Mouse (Mus musculus) macrophage (primary cell): ENCODE measurements around the gene Sde2. TPM values are rescaled to one million over a fixed set of nuclear protein-coding genes. Genes with fewer than 3 reads are reported as not detected.

Source experiments
- H3K27ac ChIP-seq: fragments of 350-480 bp; formaldehyde crosslinking; 2 replicates; pipeline ENCODE4 v1.9.0; 2021
- H3K36me3 ChIP-seq: fragments of 350-480 bp; formaldehyde crosslinking; 2 replicates; pipeline ENCODE4 v1.9.0; 2021; ENCODE audit errors: inconsistent target
- H3K4me3 ChIP-seq: fragments of 350-480 bp; formaldehyde crosslinking; 2 replicates; pipeline ENCODE4 v1.9.0; 2021; ENCODE audit errors: inconsistent target
- H3K79me2 ChIP-seq: fragments of 350-480 bp; formaldehyde crosslinking; 2 replicates; pipeline ENCODE4 v1.9.0; 2021; ENCODE audit errors: inconsistent target
- WGBS: methylation state at CpG from one replicate; pipeline ENCODE4 v1.1.7; 2026; ENCODE audit warnings: inconsistent platforms; ENCODE audit not compliant: missing documents; 5-methylcytosine and 5-hydroxymethylcytosine counted together
- polyA plus RNA-seq: library from polyadenylated mRNA; stranded (reverse); fragments of 250-400 nt; gene quantifications from 3 replicates; pipeline ENCODE4 v1.2.4, GENCODE M21; 2018; ENCODE audit warnings: inconsistent platforms

Sde2 gene
- polyA plus RNA-seq, 1 experiment from 2014 or later = 14.4 TPM

GRCm38 (mm10) chr1:180912792-180913191 is 61.9 kb downstream of the Sde2 start:
- Histone ChIP-seq H3K27ac (no peak overlapping the region), H3K79me2 (no peaks in the 10 kb centered on the region)
- 43% methylated on average over 5 of the region's 5 CpGs for WGBS

DNA sequence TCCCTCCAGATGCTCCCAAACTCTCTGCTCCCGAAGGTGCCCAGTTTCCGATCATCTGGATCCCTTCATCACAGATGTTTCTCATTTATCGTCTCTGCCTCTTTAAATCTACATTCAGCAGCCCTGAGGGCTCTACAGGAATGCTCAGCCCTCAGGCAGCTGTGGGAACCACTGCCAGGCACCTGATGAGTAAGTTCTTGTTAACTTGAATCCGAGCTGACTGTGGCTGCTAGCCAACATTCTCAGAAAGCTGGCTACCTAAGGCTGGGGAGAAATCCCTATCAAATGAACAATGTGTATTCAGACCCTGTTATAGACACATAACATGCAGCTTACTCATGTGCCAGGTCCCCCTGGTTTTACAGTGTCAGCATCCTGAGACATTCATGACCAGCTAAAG is 62.9 kb downstream of the Sde2 start:
- H3K4me3 ChIP-seq = no peak overlapping the region
- 90% methylated on average over 4 of the region's 4 CpGs for WGBS
- H3K36me3 ChIP-seq = no peaks in the 10 kb centered on the region
- H3K79me2 ChIP-seq = no peaks in the 10 kb centered on the region
- H3K27ac ChIP-seq = no peak overlapping the region

More at GRCm38 (mm10) chr1:180912792-180913191, 61.9 kb downstream of the Sde2 start:
- Histone ChIP-seq H3K4me3 (no peak overlapping the region), H3K36me3 (peaks cover 8% of the 10 kb centered on the region; the same call in 1 of the 2 replicates)

DNA sequence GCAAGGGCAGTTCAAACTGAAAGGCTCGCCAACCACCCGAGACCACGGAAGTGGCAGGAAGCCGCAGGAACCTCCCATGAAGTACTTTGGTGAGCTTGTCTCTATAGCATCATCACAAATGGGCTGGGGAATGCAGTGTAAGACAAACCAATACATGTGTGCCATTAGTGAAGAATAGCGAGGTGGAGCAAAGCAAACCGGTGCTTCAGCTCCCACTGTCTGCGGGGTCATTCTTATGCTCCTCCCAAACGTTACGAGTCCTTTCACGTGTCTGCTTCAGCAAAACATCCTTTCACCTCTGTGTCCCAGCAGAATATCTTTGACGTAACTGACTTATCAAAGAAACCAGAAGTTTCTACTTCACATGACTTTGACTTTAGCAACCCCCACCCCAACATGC is 65.5 kb downstream of the Sde2 start:
- Histone ChIP-seq H3K4me3 (no peak overlapping the region), H3K36me3 (no peaks in the 10 kb centered on the region), H3K27ac (no peak overlapping the region), H3K79me2 (no peaks in the 10 kb centered on the region)
- 91% methylated on average over 11 of the region's 11 CpGs for WGBS

DNA sequence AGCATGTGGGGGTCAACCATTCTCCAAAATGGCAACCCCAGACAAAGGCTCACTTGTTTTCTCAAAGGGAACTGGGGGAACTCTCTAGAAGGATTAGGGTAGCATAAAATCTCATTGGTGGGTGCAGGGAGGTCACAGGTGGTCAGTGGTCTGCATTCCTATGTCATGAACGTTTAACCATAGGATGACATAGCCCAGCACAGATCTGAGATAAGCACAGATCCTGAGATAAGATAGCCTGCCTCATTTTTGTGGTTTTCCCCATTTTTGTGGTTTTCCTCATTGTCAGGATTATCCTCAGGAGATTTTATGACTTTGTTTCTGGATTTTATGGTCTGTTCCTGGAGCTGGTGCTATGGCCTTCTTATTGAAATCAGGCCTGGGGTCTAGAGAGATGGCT is 66.1 kb downstream of the Sde2 start:
- H3K36me3 ChIP-seq = no peaks in the 10 kb centered on the region
- H3K27ac ChIP-seq = no peak overlapping the region
- no peak overlapping the region for H3K4me3 ChIP-seq
- WGBS = 0% methylated on average over 1 of the region's 1 CpGs
- no peaks in the 10 kb centered on the region for H3K79me2 ChIP-seq

Other genes with a start within 250 kb of the Sde2 start
- gene Lin9, start 210.0 kb upstream of the Sde2 start, polyA plus RNA-seq = 7.8 to 13.0 TPM (median 9.6 TPM) in 3 replicates
- gene Mixl1, start 154.1 kb upstream of the Sde2 start, polyA plus RNA-seq = 0.09 to 0.10 TPM in 2 of 3 replicates, not detected in the other
- gene Acbd3, start 125.1 kb upstream of the Sde2 start, polyA plus RNA-seq = 37.0 to 52.8 TPM (median 46.2 TPM) in 3 replicates
- gene H3f3a, start 37.2 kb upstream of the Sde2 start, polyA plus RNA-seq = 677 to 1,075 TPM (median 721 TPM) in 3 replicates
- not detected in 3 replicates for gene Lefty2, start 42.0 kb downstream of the Sde2 start, polyA plus RNA-seq
- gene Pycr2, start 53.2 kb downstream of the Sde2 start, polyA plus RNA-seq = 6.7 to 27.5 TPM (median 13.8 TPM) in 3 replicates
- gene Lefty1, start 83.9 kb downstream of the Sde2 start, polyA plus RNA-seq = 0.14 to 1.1 TPM (median 0.87 TPM) in 3 replicates
- 15.0 to 21.6 TPM (median 19.5 TPM) in 3 replicates for gene Tmem63a, start 91.2 kb downstream of the Sde2 start, polyA plus RNA-seq
- 12.5 to 64.5 TPM (median 39.5 TPM) in 3 replicates for gene Ephx1, start 169.8 kb downstream of the Sde2 start, polyA plus RNA-seq
- gene 9130409I23Rik, start 200.1 kb downstream of the Sde2 start, polyA plus RNA-seq = not detected in 3 replicates